ENCODE assay signal across 21 mouse cellular contexts in genomic region chr1:21974040-21974439, GRCm38 (mm10).
"Had no signal": no experiment of that assay in that cellular context is flagged by ENCODE, and none has a peak within 500 bp of the region (broad histone marks: within the 10 kb centered on the region; RNA-seq: fewer than 3 reads in every experiment).

No protein-coding gene starts in this region.

- ATAC-seq: forebrain, embryonic 13.5 days; forebrain, embryonic 14.5 days; forebrain, embryonic 15.5 days; forebrain, embryonic 16.5 days; forebrain, postnatal 0 days had no signal

- DNase-seq: cerebellum, adult 8-10 months; cerebellum, adult 9-10 months; cerebellum, adult 9-11 months; cerebellum, postnatal 10 days; cerebellum, postnatal 14 days; cerebellum, postnatal 25 days; cerebellum, postnatal 36 days; embryo, embryonic 11 days; forebrain, postnatal 0 days; gastrocnemius, adult 2 months; gastrocnemius, postnatal 10 days; gastrocnemius, postnatal 14 days; gastrocnemius, postnatal 25 days; gastrocnemius, postnatal 36 days; heart, adult 11 months; heart, adult 18-20 months; heart, adult 2 months had no signal
